Mouse (Mus musculus): ENCODE measurements at regions not wholly inside any gene's neighbourhood (a gene's known extent, or its start where the extent isn't known, plus 50 kb on each side); places are given as distances from the start of the nearest gene placed in this dataset. TPM values are rescaled to one million over a fixed set of nuclear protein-coding genes. Genes with fewer than 3 reads are reported as not detected.

DNA sequence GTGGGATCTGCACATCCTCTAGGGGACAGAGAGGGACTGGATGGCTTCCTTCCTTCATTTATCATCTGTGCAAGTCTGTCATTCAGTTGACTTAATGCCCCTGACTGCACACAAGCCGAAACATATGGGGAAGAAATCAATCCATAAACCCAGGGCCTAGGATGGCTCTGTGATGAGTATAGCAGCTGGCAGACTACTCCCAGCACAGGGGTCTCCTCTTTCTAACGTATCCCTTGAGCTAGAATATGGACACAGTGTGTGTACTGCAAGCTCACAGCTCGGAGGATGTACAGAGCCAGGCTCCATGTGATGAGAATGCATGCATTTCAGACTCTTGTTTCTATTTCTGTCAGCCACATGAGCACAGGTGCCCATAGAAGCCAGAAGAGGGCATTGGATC is 180.3 kb downstream of the Parn start:
- H3K9ac ChIP-seq (ENCODE audit: low read length), result no peak overlapping the region

DNA sequence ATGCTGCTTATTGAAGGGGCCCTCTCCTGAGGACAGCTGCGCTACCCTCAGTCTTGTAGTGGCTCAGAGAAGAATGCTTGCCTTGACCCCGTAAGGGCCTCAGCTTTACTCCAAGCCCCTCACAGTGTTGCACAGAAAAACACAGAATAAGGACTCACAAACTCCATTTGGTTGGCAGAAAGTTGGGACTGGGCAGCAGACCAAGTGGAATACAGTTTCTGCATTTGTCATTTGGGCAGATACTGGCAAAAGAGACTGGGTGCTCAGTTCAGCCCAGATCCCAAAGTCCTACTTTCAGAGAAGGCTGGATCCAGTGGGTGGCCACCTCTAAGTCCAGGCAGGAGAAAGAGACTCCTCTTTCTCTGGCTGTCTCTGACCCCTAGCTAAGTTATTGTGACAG is 181.4 kb downstream of the Parn start:
- Histone ChIP-seq H3K27me3 (ENCODE audit: control insufficient read depth, insufficient read depth, low read length) (no peaks in the 10 kb centered on the region), H3K4me1 (ENCODE audit: control insufficient read depth, insufficient read depth, low read length) (no peaks in the 10 kb centered on the region), H3K36me3 (ENCODE audit: control insufficient read depth, insufficient read depth, low read length) (no peaks in the 10 kb centered on the region), H3K4me3 (ENCODE audit: low read depth, low read length) (no peak overlapping the region), H3K27ac (ENCODE audit: low read depth, low read length) (no peak overlapping the region), H3K9me3 (ENCODE audit: control insufficient read depth, low read length) (no peaks in the 10 kb centered on the region), H3K9ac (ENCODE audit: low read length) (no peak overlapping the region), H3K4me2 (no peak overlapping the region)
- ATAC-seq (ENCODE audit: low FRiP score), result no peak
- no peak for DNase-seq (ENCODE audit: low spot score, missing footprints)
- 97% methylated on average over 2 of the region's 2 CpGs for WGBS

More for the DNA sequence above, 180.3 kb downstream of the Parn start:
- ATAC-seq (ENCODE audit: low FRiP score) (no peak), DNase-seq (ENCODE audit: low spot score, missing footprints) (no peak)
- Histone ChIP-seq H3K27me3 (ENCODE audit: control insufficient read depth, insufficient read depth, low read length) (no peaks in the 10 kb centered on the region), H3K4me3 (ENCODE audit: low read depth, low read length) (no peak overlapping the region), H3K4me2 (no peak overlapping the region), H3K36me3 (ENCODE audit: control insufficient read depth, insufficient read depth, low read length) (no peaks in the 10 kb centered on the region), H3K27ac (ENCODE audit: low read depth, low read length) (no peak overlapping the region), H3K4me1 (ENCODE audit: control insufficient read depth, insufficient read depth, low read length) (no peaks in the 10 kb centered on the region), H3K9me3 (ENCODE audit: control insufficient read depth, low read length) (no peaks in the 10 kb centered on the region)
- 85% methylated on average over 3 of the region's 3 CpGs for WGBS

DNA sequence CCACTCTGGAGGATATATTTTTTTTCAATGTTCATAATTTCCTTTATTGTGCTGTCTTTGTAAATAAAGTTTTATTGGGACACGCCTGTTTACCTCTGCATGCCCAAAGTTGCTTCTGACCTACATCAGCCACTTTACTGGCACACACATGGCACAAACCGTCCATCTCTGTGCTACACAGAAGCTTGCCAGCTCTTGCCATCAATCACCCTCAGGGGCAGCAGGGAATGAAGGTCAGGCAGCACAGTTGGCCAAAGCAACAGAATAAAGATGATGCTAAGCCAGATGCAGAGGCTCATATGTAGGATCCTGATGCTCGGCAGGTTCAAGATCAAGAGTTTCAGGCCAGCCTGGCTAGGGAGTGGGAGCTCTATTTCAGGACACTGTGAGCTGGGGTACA is 187.7 kb downstream of the Parn start:
- no peak overlapping the region for H3K9ac ChIP-seq (ENCODE audit: low read length)
- H3K4me3 ChIP-seq (ENCODE audit: low read depth, low read length), result no peak overlapping the region
- H3K27me3 ChIP-seq (ENCODE audit: control insufficient read depth, insufficient read depth, low read length), result no peaks in the 10 kb centered on the region
- DNase-seq (ENCODE audit: low spot score, missing footprints) (no peak), ATAC-seq (ENCODE audit: low FRiP score) (no peak)
- H3K4me2 ChIP-seq, result no peak overlapping the region
- 84% methylated on average over 3 of the region's 3 CpGs for WGBS
- no peaks in the 10 kb centered on the region for H3K9me3 ChIP-seq (ENCODE audit: control insufficient read depth, low read length)
- H3K4me1 ChIP-seq (ENCODE audit: control insufficient read depth, insufficient read depth, low read length), result no peaks in the 10 kb centered on the region
- H3K27ac ChIP-seq (ENCODE audit: low read depth, low read length), result no peak overlapping the region
- H3K36me3 ChIP-seq (ENCODE audit: control insufficient read depth, insufficient read depth, low read length), result no peaks in the 10 kb centered on the region

DNA sequence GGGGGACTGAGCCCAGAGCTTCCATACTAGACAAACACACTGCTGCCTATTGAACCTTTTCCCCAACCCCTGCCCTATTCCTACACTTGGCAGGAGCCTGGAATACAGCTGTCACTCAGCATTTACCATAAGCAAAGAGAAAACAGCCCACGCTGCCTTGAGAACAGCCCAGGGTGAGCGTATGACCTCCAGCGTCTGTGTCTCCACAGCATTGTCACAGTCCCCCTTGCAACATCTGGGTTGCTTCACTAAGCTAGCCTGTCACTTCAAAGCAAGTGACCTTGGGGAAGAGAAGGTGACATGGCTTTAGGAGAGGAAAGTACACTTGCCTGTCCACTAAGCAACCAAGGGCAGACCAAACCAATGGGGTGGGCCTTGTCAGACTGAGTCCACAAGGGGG is 191.3 kb downstream of the Parn start:
- H3K9me3 ChIP-seq (ENCODE audit: control insufficient read depth, low read length), result no peaks in the 10 kb centered on the region
- WGBS, result 90% methylated on average over 3 of the region's 3 CpGs
- no peak overlapping the region for H3K4me3 ChIP-seq (ENCODE audit: low read depth, low read length)
- H3K4me1 ChIP-seq (ENCODE audit: control insufficient read depth, insufficient read depth, low read length), result no peaks in the 10 kb centered on the region
- ATAC-seq (ENCODE audit: low FRiP score) (no peak), DNase-seq (ENCODE audit: low spot score, missing footprints) (no peak)
- no peak overlapping the region for H3K27ac ChIP-seq (ENCODE audit: low read depth, low read length)
- no peaks in the 10 kb centered on the region for H3K27me3 ChIP-seq (ENCODE audit: control insufficient read depth, insufficient read depth, low read length)
- no peaks in the 10 kb centered on the region for H3K36me3 ChIP-seq (ENCODE audit: control insufficient read depth, insufficient read depth, low read length)
- no peak overlapping the region for H3K9ac ChIP-seq (ENCODE audit: low read length)
- no peak overlapping the region for H3K4me2 ChIP-seq

DNA sequence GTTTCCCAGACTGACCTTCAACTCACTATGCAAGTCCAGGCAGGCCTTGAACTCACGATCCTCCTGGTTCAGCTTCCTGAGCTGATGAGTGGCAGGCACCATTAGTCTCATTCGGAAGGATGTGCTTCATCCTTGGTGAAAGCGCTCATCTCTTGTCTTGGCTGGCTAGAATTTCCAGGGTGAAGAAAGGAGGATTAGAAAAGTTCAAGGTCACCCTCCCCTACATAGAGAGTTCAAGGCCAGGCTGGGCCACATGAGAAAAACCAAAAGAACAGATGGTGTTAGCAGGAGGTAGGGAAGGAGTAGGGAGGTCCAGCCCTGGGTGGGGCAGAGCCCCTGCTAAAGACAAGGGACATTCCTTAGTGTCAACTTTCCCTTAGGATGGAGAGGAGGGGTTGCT is 193.0 kb downstream of the Parn start:
- no peak overlapping the region for H3K4me3 ChIP-seq (ENCODE audit: low read depth, low read length)
- H3K4me1 ChIP-seq (ENCODE audit: control insufficient read depth, insufficient read depth, low read length), result no peaks in the 10 kb centered on the region
- 89% methylated on average over 3 of the region's 3 CpGs for WGBS
- H3K27ac ChIP-seq (ENCODE audit: low read depth, low read length), result no peak overlapping the region
- ATAC-seq (ENCODE audit: low FRiP score), result no peak
- no peaks in the 10 kb centered on the region for H3K36me3 ChIP-seq (ENCODE audit: control insufficient read depth, insufficient read depth, low read length)
- H3K27me3 ChIP-seq (ENCODE audit: control insufficient read depth, insufficient read depth, low read length), result no peaks in the 10 kb centered on the region
- DNase-seq (ENCODE audit: low spot score, missing footprints), result no peak
- no peaks in the 10 kb centered on the region for H3K9me3 ChIP-seq (ENCODE audit: control insufficient read depth, low read length)
- H3K9ac ChIP-seq (ENCODE audit: low read length), result no peak overlapping the region
- no peak overlapping the region for H3K4me2 ChIP-seq

DNA sequence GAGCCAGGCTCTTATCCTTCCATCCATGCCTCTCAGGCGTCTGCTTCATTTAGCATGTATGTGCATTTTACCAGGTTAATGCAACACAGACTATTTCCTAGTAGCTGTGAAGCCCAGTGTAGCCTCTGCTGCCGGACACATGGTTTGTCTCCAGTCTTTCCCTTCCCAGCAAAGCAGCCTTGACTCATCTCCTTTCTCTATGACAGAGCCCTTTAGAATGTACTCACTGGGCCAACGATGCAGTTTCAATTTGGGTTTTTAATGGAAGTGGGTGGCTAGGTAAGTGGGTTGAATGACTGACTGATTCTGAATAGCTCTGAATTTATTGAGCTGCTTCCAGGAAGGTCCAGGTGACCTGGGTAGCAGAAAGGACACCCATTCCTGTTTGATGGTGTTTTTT is 193.7 kb downstream of the Parn start:
- no peak overlapping the region for H3K9ac ChIP-seq (ENCODE audit: low read length)
- ATAC-seq (ENCODE audit: low FRiP score) (no peak), DNase-seq (ENCODE audit: low spot score, missing footprints) (no peak)
- no peaks in the 10 kb centered on the region for H3K9me3 ChIP-seq (ENCODE audit: control insufficient read depth, low read length)
- H3K4me3 ChIP-seq (ENCODE audit: low read depth, low read length), result no peak overlapping the region
- 87% methylated on average over 3 of the region's 3 CpGs for WGBS
- H3K27me3 ChIP-seq (ENCODE audit: control insufficient read depth, insufficient read depth, low read length), result no peaks in the 10 kb centered on the region
- H3K36me3 ChIP-seq (ENCODE audit: control insufficient read depth, insufficient read depth, low read length), result no peaks in the 10 kb centered on the region
- no peaks in the 10 kb centered on the region for H3K4me1 ChIP-seq (ENCODE audit: control insufficient read depth, insufficient read depth, low read length)
- H3K4me2 ChIP-seq, result no peak overlapping the region
- H3K27ac ChIP-seq (ENCODE audit: low read depth, low read length), result no peak overlapping the region

DNA sequence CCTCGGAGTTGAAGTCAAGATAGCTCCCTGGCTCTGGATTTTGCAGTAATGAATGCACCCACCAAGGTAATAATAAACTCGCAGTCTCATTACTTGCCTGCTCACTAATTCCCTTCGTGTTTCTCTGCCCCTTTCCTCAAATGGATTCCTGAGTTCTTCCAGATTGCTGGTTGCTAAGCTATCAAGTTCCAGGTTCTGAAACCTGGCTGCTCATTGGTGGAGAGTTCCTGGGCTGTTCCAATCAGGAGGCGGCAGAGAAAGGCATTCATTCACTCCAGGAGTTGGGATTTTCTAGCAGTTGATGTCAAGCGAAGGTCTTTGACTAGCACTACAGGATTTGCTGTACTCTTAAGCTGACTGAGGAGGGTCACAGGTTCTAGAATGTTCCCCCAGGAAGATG is 200.8 kb downstream of the Parn start:
- DNase-seq (ENCODE audit: low spot score, missing footprints) (peak; percentile 59), ATAC-seq (ENCODE audit: low FRiP score) (no peak)
- 53% methylated on average over 5 of the region's 5 CpGs for WGBS

More for the DNA sequence above, 200.8 kb downstream of the Parn start:
- no peak overlapping the region for H3K4me2 ChIP-seq
- no peaks in the 10 kb centered on the region for H3K27me3 ChIP-seq (ENCODE audit: control insufficient read depth, insufficient read depth, low read length)
- H3K4me1 ChIP-seq (ENCODE audit: control insufficient read depth, insufficient read depth, low read length), result peaks cover 5% of the 10 kb centered on the region; the same call in 1 of the 2 replicates
- H3K27ac ChIP-seq (ENCODE audit: low read depth, low read length), result no peak overlapping the region
- no peak overlapping the region for H3K9ac ChIP-seq (ENCODE audit: low read length)
- no peaks in the 10 kb centered on the region for H3K9me3 ChIP-seq (ENCODE audit: control insufficient read depth, low read length)
- H3K4me3 ChIP-seq (ENCODE audit: low read depth, low read length), result no peak overlapping the region
- H3K36me3 ChIP-seq (ENCODE audit: control insufficient read depth, insufficient read depth, low read length), result no peaks in the 10 kb centered on the region

Small RNA genes lying in the stretch of these regions (microRNA-seq; reads per million reads assigned to microRNA genes)
- gene Mir6365, result not detected

All from midbrain, embryonic 11.5 days (tissue).